Mouse (Mus musculus) lung, postnatal 0 days (tissue): ENCODE measurements around the gene Rgs1.

Experiments
- CTCF ChIP-seq: IDR thresholded peaks from 2 replicates; pipeline ENCODE4 v1.5.1; 2016; ENCODE audit warnings: antibody characterized with exemption, mild to moderate bottlenecking
- EP300 ChIP-seq: IDR thresholded peaks from 2 replicates; pipeline ENCODE4 v1.6.1; 2016; ENCODE audit warnings: antibody characterized with exemption, mild to moderate bottlenecking, control low read depth

DNA sequence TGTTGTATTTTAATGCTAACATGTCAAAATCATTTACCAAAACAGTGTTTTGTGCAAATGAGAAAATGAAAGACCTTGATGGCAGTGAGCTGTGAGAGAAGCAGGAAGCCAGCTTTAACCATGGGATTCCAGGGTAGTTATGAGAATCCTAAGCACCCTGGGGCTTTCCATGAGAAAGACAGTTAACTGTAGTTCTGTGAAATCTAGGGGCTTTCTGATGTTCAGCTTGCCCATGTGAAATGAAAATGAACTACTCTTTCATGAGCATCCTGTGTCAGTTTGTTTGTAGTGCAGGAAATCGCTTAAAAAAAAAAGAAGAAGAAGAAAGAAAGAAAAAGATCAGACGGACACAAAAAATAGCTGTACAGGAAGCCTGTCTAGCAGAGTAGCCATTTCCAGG lies 23.9 kb upstream of the Rgs1 start:
- TF ChIP-seq EP300 (no peak), CTCF (no peak)
